Mouse (Mus musculus): ENCODE measurements around the gene Cnbd2.

The Cnbd2 gene

DNA sequence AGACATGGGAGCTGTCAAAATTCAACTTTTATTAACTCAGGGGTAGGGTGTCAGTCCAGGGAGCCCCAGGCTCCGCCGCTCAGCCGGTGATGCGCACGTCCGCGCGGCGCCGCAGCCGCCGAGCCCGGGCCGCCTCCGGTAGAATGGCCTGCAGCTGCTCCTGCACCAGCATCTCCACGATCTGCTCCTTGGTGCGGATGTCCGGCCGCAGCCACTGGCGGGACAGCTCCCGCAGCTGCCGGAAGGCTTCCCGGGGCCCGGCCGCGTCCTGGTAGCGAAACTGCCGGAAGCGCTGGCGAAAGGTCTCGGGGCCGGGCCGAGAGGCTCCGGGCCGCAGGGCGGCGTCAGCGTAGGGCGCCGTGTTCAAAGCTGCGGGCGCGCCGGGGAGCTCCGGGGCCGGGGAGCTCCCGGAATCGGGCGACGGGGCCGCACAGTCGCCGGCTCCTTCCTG, 233 bp upstream of the Cnbd2 start:
- DNase-seq (ENCODE audit: low spot score) = peak; percentile 52

- DNase-seq (ENCODE audit: low spot score) = no peak
These were observed 1.1 kb downstream of the Cnbd2 start for GRCm38 (mm10) chr2:156313153-156313552.

DNA sequence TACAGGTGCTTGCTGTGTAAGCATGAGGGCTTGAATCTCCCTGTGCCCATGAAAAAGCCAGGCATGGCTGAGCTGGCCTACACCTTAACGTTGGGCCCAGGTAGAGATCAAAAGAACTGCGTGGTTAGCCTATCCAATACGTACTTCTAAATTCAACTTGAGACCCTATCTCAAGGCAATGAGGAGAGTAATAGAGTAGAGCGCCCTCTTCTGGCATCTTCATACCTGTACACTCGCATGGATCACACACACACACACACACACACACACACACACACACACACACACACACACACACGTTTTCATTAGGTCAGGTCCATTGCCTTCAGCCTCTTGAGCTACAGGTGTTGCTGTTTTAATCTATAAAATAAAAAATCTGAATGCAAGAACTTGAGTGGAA, 2.7 kb downstream of the Cnbd2 start:
- no peak for DNase-seq (ENCODE audit: low spot score)

DNA sequence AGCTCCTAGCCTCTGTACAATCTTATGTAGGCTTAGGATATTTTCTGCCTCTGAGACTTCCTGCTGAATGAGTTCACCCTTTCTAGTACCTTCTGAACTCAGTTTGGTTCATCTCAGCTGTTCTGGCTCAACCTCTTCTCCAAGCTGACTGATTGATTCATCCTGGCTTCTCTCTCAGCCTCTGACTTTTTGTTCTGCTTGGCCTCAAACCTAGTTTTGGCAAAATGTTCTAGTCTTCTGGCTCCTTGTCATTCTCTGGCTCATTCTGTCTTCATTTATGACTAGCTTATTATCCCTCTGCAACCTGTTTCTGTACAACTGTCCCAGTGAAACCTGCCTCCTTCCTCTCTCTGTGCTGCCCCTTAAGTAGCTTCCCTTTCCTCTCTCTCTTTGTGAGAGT, 6.4 kb downstream of the Cnbd2 start:
- DNase-seq (ENCODE audit: low spot score) = no peak

GRCm38 (mm10) chr2:156321538-156321937, 9.4 kb downstream of the Cnbd2 start:
- no peak for DNase-seq (ENCODE audit: low spot score)

DNA sequence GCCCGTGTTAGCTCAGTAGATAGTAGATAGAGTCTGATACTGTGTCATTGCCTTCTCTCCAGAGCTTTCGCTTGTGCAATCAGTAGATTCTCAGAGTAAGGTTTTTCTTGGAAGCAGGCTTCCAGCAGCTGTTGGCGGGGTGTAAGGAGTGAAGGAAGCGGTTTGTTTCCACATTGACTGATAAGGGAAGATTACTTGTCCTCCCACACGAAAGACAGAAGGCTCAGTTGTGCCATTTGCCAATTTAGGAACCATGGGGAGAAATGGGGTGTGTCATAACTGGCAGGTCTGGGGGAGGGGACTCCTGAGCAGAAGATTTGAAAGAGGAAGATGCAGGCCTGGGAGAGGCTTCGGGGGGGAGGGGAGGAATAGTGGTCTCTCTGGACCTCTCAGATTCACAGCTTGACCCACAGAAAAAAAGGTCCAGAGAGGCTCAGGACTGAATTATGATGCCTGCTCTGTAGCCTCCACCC, 12.1 kb downstream of the Cnbd2 start:
- DNase-seq (ENCODE audit: low spot score) = no peak

GRCm38 (mm10) chr2:156324681-156325080, 12.6 kb downstream of the Cnbd2 start:
- DNase-seq (ENCODE audit: low spot score) = no peak

DNA sequence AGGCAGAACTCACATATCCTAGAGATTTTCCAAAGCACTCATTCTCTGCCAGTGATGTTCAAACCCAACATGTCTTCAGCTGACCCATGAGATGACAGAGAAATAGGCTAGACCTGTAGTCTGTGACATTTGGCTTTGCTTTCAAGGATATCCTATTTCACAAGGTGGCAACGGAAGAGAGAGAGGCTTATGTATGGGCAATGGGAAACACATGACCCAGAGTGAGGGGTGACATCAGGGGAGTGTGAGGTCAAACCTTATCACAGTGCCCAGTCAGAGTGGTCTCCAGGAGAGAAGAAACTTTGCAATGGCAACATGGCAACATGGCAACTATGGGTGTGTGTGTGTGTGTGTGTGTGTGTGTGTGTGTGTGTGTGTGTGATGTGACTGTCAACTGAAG, 18.6 kb downstream of the Cnbd2 start:
- DNase-seq (ENCODE audit: low spot score) = no peak

DNA sequence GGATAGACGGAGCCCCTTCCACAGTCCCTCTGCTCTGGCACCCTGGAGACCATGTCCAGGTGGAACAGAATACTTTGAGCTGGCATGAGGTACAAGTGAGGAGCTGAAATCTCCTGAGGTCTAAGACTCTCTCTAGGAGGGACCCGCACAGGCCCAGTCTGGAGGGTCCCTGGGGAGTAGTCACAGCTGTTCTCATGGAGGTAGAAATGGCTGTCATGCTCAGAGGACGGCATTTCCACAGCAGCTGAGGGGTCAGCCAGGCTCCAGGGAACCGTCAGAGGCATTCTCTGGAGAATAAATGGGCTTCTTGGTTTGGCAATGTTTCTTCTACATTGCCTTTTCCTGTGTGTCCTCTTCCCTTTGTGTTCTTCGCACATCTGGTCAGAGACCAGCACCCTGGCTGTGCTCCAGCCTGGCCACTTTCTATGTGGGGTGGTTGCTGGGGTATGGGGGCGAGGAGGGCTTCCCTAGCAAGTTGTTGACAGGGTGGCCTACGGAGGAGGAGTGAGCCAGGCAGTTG, 19.4 kb downstream of the Cnbd2 start:
- DNase-seq (ENCODE audit: low spot score) = no peak

- no peak for DNase-seq (ENCODE audit: low spot score)
These were observed 28.0 kb downstream of the Cnbd2 start for GRCm38 (mm10) chr2:156340078-156340477.

GRCm38 (mm10) chr2:156344775-156345532, 32.9 kb downstream of the Cnbd2 start:
- no peak for DNase-seq (ENCODE audit: low spot score)

- no peak for DNase-seq (ENCODE audit: low spot score)
These were observed 36.7 kb downstream of the Cnbd2 start for GRCm38 (mm10) chr2:156348812-156349211.

- DNase-seq (ENCODE audit: low spot score) = no peak
These were observed 37.3 kb downstream of the Cnbd2 start for GRCm38 (mm10) chr2:156349286-156349848.

- no peak for DNase-seq (ENCODE audit: low spot score)
These were observed 39.1 kb downstream of the Cnbd2 start for GRCm38 (mm10) chr2:156351243-156351642.

GRCm38 (mm10) chr2:156352413-156353165, 40.5 kb downstream of the Cnbd2 start:
- no peak for DNase-seq (ENCODE audit: low spot score)

DNA sequence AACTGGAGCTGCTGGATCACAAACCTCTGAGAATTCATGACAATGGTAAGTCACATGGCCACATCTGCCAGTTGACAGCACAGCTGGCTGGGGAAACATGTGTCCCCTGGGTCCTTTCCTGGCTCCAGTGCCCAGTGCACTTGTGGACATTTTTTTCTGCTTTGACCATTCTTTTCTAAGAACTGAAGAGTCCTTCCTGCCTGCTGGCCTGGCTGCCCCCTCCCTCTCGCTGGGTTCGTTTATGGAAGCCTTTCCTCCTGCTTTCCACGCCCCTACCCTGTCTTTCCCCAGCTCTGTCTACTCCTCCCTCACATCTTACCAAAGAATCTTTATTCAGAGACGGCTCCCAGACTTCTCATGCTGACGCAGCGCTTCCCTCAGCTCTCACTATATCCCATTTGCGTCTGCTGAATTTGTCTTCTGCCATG, 41.2 kb downstream of the Cnbd2 start:
- no peak for DNase-seq (ENCODE audit: low spot score)

GRCm38 (mm10) chr2:156356031-156356430, 43.9 kb downstream of the Cnbd2 start:
- no peak for DNase-seq (ENCODE audit: low spot score)

DNA sequence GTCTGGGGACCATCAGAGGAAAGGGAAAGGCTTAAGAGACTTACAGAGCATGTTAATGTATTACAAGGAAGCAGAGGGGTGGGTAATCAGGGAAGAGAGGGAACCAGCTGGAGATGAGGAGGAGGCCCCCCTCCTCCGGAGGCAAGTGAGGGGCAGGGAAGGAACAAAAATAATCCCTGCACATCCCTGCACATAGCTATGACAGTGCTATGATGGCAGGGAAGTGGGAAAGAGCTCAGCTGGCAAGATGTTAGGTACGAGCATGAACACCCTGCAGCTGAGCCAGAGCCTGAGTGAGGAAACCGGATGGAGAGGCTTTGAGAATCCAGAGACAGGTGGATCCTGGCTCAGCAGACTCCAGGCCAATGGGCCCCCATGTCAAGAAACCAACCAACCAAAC, 56.4 kb downstream of the Cnbd2 start:
- no peak for DNase-seq (ENCODE audit: low spot score)

DNA sequence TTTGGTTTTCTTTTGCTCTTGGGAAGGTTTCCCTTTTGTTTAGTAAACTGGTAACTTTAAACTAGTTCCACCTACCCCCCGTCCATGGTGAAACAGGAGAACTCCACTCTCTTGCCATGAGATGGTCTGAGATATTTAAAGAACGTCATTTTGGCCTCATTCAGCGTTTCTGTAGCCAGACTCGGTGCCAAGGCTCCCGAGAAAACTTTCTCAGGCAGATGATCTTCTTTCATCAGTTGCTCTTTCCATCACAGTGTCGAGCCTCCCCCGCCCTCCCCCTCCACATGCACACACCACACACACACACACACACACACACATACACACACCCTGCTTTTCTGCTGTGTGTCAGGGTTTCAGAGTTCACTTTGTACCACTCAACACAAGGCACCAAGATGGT, 58.8 kb downstream of the Cnbd2 start:
- no peak for DNase-seq (ENCODE audit: low spot score)

GRCm38 (mm10) chr2:156376956-156377355, 64.9 kb downstream of the Cnbd2 start:
- no peak for DNase-seq (ENCODE audit: low spot score)

DNA sequence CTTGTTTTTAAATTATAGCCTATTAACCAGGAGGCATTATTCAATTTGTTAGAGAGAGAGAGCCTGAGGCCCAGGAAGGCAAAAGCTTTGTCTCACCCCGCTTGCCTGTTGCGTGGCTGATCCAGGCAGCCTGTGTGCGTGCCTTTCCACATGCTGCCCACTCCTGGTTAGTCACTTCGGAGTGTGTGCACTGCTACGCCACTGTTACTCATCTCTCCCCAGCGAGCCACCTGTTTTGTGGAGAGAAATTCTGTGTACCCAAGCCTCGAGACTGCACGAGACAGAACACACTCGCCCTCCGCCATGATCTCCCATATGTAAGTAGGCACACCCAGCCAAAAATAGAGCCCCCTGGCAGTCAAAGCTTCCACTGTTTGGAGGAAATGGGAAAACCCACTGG, 67.8 kb downstream of the Cnbd2 start:
- DNase-seq (ENCODE audit: low spot score) = no peak

GRCm38 (mm10) chr2:156381350-156381749, 69.3 kb downstream of the Cnbd2 start:
- no peak for DNase-seq (ENCODE audit: low spot score)
